Mouse (Mus musculus): ENCODE measurements around the gene Ptpn11.

The Ptpn11 gene

GRCm38 (mm10) chr5:121087733-121088132, 103.5 kb downstream of the Ptpn11 start:
- DNase-seq (ENCODE audit: low spot score in 2 of 2), result no peak

GRCm38 (mm10) chr5:121082605-121083004, 108.6 kb downstream of the Ptpn11 start:
- no peak for DNase-seq (ENCODE audit: low spot score in 2 of 2)

DNA sequence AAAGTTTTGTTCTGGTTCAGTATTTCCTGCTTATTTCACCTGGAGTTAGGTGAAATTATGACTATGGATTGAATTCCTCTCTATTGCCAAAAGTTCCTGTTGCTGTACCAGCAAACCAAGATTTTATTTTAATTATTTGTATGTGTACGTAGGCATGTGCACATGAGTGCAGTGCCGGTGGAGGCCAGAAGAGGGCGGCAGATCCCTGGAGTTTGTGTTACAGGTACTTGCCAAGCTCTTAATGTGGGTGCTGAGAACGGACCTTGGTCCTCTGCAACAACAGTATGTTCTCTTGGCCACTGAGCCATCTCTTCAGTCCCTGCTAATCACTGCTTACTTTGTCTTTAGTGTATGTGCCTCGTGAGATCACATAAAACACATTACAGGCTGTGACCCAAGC, 109.4 kb downstream of the Ptpn11 start:
- DNase-seq (ENCODE audit: low spot score in 2 of 2), result no peak
